Mouse (Mus musculus) kidney, postnatal 25 days (tissue): ENCODE data around the gene Prps1l1.

Experiments used
- DNase-seq, 2 experiments: peaks; one replicate each; pipeline ENCODE4 v3.0.0; 2021; ENCODE audit warnings: mixed read lengths in 2 of 2

The Prps1l1 gene

GRCm38 (mm10) chr12:35027533-35027932 lies 43.0 kb downstream of the Prps1l1 start:
- no peak for DNase-seq
